12 mouse cellular contexts compared by ENCODE assay signal in genomic region chr13:28257228-28257627, GRCm38 (mm10). TPM values are rescaled to one million over a fixed set of nuclear protein-coding genes. Genes with fewer than 3 reads are reported as not detected.
DNase-seq lines count a peak whose midpoint lies in the region.
"Had no signal": no experiment of that assay in that cellular context is flagged by ENCODE, and none has a peak within 500 bp of the region (broad histone marks: within the 10 kb centered on the region; RNA-seq: fewer than 3 reads in every experiment).

Gene Gm11361 (plus strand): TSS chr13:28257528.

- intact Hi-C loops in left cerebral cortex, postnatal 14 days (cut with DNase I): no loop called here

- no peak for DNase-seq in layer of hippocampus, adult 18-20 months (ENCODE audit: low spot score in 2 of 2)
- no peak for DNase-seq in layer of hippocampus, adult 9-11 months
- DNase-seq in adrenal gland, adult 8-10 months: no peak
- DNase-seq in gastrocnemius, postnatal 25 days: no peak
- DNase-seq in left cerebral cortex, postnatal 14 days (ENCODE audit: low spot score in 2 of 2): no peak
- no peak for DNase-seq in lung, postnatal 4 days
- no peak for DNase-seq in kidney, postnatal 10 days
- no peak for DNase-seq in adipocyte (ENCODE audit: low spot score)
- DNase-seq: cerebellum, adult 11-12 months; kidney, postnatal 4 days; lung, adult 2 months; thymus, adult 18-20 months had no signal

RNA-seq across cellular contexts. Expression of gene Gm11361, which starts in this region (rescaled TPM):
- total RNA-seq in layer of hippocampus, adult 18-20 months (2021): 10 to 100 TPM; 50.8 to 71.2 TPM
- total RNA-seq in adrenal gland, adult 8-10 months (2022): 100 to 1,000 TPM; 174 to 197 (median 180) TPM
- total RNA-seq in gastrocnemius, postnatal 25 days (2021): 10 to 100 TPM; 62.4 to 79.3 TPM
- 10 to 100 TPM; 72.9 to 73.9 TPM for total RNA-seq in left cerebral cortex, postnatal 14 days (2021)
